Mouse (Mus musculus) G1E (cell line): ENCODE results near the gene Npsr1. TPM values are rescaled to one million over a fixed set of nuclear protein-coding genes. Genes with fewer than 3 reads are reported as not detected.

Source experiments
- ATAC-seq: 2 replicates; pipeline ENCODE4 v1.8.0; 2016; ENCODE audit warnings: mild to moderate bottlenecking; ENCODE audit not compliant: insufficient number of reproducible peaks, poor library complexity, low FRiP score, severe bottlenecking; ENCODE audit errors: extremely low read depth
- DNase-seq: peaks from one replicate; pipeline ENCODE4 v3.0.0; 2012; ENCODE audit warnings: low spot score
- H3K27me3 ChIP-seq: 2 replicates; pipeline ENCODE4 v1.6.1; 2012; ENCODE audit warnings: mild to moderate bottlenecking, low read length, inconsistent platforms; ENCODE audit not compliant: insufficient read depth
- H3K36me3 ChIP-seq: replicated peaks from 2 replicates; pipeline ENCODE3; 2012; ENCODE audit warnings: mild to moderate bottlenecking, inconsistent platforms
- H3K4me1 ChIP-seq: 2 replicates; pipeline ENCODE4 v1.6.1; 2012; ENCODE audit warnings: low read depth, low read length, inconsistent platforms, mixed read lengths; ENCODE audit not compliant: insufficient read depth
- H3K4me3 ChIP-seq: 2 replicates; pipeline ENCODE4 v1.5.1; 2012; ENCODE audit warnings: low read depth, mild to moderate bottlenecking, inconsistent platforms, low read length, moderate library complexity, mixed read lengths
- H3K9me3 ChIP-seq: replicated peaks from 2 replicates; pipeline ENCODE4 v1.6.1; 2012; ENCODE audit warnings: inconsistent platforms
- CTCF ChIP-seq: IDR thresholded peaks from 2 replicates; pipeline ENCODE4 v1.5.1; 2012; ENCODE audit warnings: low read depth, low read length, inconsistent platforms, mixed read lengths
- GATA1 ChIP-seq: IDR thresholded peaks from 2 replicates; pipeline ENCODE4 v1.6.1; 2012; ENCODE audit warnings: borderline replicate concordance, low read length, inconsistent platforms, mixed read lengths
- GATA2 ChIP-seq: IDR thresholded peaks from 2 replicates; pipeline ENCODE4 v1.6.1; 2012; ENCODE audit warnings: low read depth, low read length, inconsistent platforms, borderline replicate concordance
- POLR2AphosphoS5 ChIP-seq: IDR thresholded peaks from 2 replicates; pipeline ENCODE4 v1.6.1; 2012; ENCODE audit warnings: low read depth, low read length, inconsistent platforms; ENCODE audit not compliant: insufficient replicate concordance
- TAL1 ChIP-seq: conservative IDR thresholded peaks from 2 replicates; pipeline ENCODE4 v1.6.1; 2012; ENCODE audit warnings: low read depth, low read length, inconsistent platforms, mixed read lengths
- polyA plus RNA-seq: library from polyadenylated mRNA; stranded (reverse); fragments of >175 nt; gene quantifications from 2 replicates; pipeline ENCODE4 v1.2.3, GENCODE M21; 2012
- total RNA-seq, 2 experiments: library from RNA; stranded (forward) in 1 of 2; stranded (reverse) in 1 of 2; fragments of 200-1000 nt in 1 of 2; fragments of >200 nt in 1 of 2; fragmentation: Nextera tagmentation in 1 of 2; gene quantifications; 2 replicates each; pipeline ENCODE4 v1.2.3; 2014 to 2017

Gene Npsr1
- total and polyA plus RNA-seq, 3 experiments: 0.16 to 1.4 TPM; not detected in 1

DNA sequence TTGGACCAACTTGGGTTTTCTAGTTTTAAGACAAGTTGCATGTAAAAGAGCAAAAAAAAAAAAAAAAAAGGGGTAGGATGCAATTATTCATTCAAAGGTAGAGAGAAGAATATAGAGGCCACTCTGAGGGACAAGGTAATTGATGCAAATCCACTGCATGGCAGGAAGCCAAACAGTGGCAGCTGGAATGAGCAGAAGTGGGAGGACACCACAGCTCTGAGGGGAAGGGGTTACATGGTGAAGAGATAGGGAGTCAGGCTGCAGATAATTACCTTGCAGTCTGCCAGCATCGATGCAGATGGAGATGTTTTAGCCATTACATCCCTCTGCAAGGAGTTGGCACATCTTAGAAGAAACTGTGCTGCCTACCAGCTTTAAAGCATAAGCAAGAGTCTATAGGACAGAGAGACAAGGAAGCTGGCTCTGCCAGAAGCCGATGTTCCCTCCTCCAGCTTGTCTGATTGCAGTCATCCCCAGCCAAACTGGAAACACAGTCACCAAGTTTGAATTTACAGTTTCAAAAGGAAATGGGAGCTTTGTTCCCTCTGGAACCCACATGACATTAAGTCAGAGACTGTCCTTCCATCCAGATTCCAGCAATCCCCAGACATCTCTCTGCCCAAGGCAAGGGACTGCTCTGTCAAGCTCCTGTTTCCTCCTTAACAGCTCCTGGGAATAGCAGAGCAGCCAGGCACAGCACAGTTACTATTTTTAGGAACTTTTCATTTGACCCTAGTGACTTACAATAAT is 91.9 kb downstream of the Npsr1 start:
- ATAC-seq: no peak
- TF ChIP-seq POLR2AphosphoS5: no peak
- no peak for TF ChIP-seq GATA1
- no peak for TF ChIP-seq GATA2
- no peak for TF ChIP-seq CTCF
- TF ChIP-seq TAL1: no peak
- Histone ChIP-seq H3K4me3 (no peak overlapping the region), H3K4me1 (no peaks in the 10 kb centered on the region), H3K36me3 (no peaks in the 10 kb centered on the region), H3K9me3 (no peaks in the 10 kb centered on the region), H3K27me3 (peaks cover 13% of the 10 kb centered on the region)
- DNase-seq: no peak

DNA sequence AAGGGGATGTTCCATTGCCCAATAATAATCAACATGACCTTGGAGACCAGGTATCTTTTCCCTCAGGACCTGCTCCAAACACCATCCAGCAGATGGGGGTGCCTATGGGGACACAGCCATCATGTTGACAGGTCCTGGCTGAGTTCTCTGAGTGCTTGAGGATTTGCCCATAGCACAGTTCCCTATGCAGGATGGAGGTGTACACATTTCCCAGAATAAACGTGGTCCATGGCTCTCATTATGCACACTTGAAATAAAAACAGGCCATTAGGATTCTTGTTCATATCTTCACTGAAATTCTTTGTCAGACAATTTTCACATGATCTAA is 92.4 kb downstream of the Npsr1 start:
- no peak for TF ChIP-seq CTCF
- no peak for TF ChIP-seq GATA2
- TF ChIP-seq POLR2AphosphoS5: no peak
- no peak for TF ChIP-seq GATA1
- Histone ChIP-seq H3K9me3 (no peaks in the 10 kb centered on the region), H3K36me3 (no peaks in the 10 kb centered on the region), H3K4me1 (no peaks in the 10 kb centered on the region), H3K4me3 (no peak overlapping the region), H3K27me3 (peaks cover 11% of the 10 kb centered on the region)
- no peak for DNase-seq
- no peak for ATAC-seq

DNA sequence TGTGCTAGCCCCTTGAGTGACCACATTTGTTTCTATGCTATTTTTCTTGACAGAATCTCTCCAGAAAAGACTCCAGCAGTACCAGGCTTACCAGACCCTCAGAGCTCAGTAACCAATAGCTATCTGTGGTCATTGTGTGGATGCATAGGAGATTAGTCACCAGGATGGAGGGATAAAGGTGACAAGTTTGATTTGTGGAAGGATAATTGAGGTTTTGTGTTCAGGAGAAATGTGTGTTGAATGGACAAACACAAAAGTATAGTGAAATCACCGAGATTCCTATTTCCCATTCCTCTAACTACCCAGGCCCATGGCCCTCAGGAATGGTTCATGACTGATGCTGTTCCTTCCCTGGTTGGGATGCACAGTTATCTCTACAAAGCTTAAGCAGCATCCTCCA is 100.5 kb downstream of the Npsr1 start:
- peaks cover 2% of the 10 kb centered on the region; the same call in 1 of the 2 replicates for H3K4me1 ChIP-seq
- H3K4me3 ChIP-seq: no peak overlapping the region
- no peak for ATAC-seq
- TF ChIP-seq GATA2 (no peak), GATA1 (no peak), CTCF (no peak), POLR2AphosphoS5 (no peak), TAL1 (no peak)
- DNase-seq: no peak
- peaks cover 3% of the 10 kb centered on the region for H3K27me3 ChIP-seq
- no peaks in the 10 kb centered on the region for H3K36me3 ChIP-seq
- H3K9me3 ChIP-seq: no peaks in the 10 kb centered on the region

- ATAC-seq (no peak), DNase-seq (no peak)
- H3K27me3 ChIP-seq: peaks cover 4% of the 10 kb centered on the region; the same call in 1 of the 2 replicates
- no peak overlapping the region for H3K4me3 ChIP-seq
- H3K9me3 ChIP-seq: no peaks in the 10 kb centered on the region
- TF ChIP-seq CTCF: no peak
- TF ChIP-seq TAL1: no peak
- no peak for TF ChIP-seq POLR2AphosphoS5
- no peak for TF ChIP-seq GATA1
- TF ChIP-seq GATA2: no peak
- no peaks in the 10 kb centered on the region for H3K36me3 ChIP-seq
- no peaks in the 10 kb centered on the region for H3K4me1 ChIP-seq
Measured at GRCm38 (mm10) chr9:24211636-24212035, 113.8 kb downstream of the Npsr1 start.

DNA sequence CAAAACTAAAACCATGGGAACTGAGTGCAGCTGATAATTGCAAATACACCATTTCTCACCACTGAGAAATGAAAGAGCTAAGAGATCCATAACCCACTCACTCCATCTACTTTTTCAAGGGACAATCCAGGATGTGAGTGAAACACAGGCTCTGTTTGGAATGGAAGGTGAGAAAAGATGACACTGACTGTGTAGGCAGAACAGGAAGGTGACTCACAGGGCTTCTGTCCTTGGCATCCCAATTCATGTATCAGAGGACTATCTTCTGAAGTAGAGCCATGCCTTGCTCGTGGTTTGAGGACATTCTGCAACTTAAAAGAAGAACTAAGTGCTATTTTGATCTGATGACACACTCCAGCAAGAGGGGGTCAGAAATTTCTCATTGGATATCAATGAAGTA is 119.9 kb downstream of the Npsr1 start:
- H3K4me1 ChIP-seq: no peaks in the 10 kb centered on the region
- TF ChIP-seq TAL1 (no peak), GATA1 (no peak), GATA2 (no peak), POLR2AphosphoS5 (no peak), CTCF (no peak)
- DNase-seq (no peak), ATAC-seq (no peak)
- H3K36me3 ChIP-seq: no peaks in the 10 kb centered on the region
- peaks cover 3% of the 10 kb centered on the region; the same call in 1 of the 2 replicates for H3K27me3 ChIP-seq
- H3K9me3 ChIP-seq: no peaks in the 10 kb centered on the region
- no peak overlapping the region for H3K4me3 ChIP-seq

GRCm38 (mm10) chr9:24236461-24236860 is 138.7 kb downstream of the Npsr1 start:
- ATAC-seq: no peak
- Histone ChIP-seq H3K9me3 (no peaks in the 10 kb centered on the region), H3K27me3 (no peaks in the 10 kb centered on the region)

More at GRCm38 (mm10) chr9:24236461-24236860, 138.7 kb downstream of the Npsr1 start:
- H3K4me1 ChIP-seq: no peaks in the 10 kb centered on the region
- TF ChIP-seq GATA2: no peak
- no peak for TF ChIP-seq CTCF
- TF ChIP-seq POLR2AphosphoS5: no peak
- TF ChIP-seq GATA1: no peak
- TF ChIP-seq TAL1: no peak
- no peak for DNase-seq
- H3K36me3 ChIP-seq: no peaks in the 10 kb centered on the region
- H3K4me3 ChIP-seq: no peak overlapping the region
